Mouse (Mus musculus) c-Kit-positive CD71-positive TER-119-negative erythroid progenitor cells, embryonic 14.5 days (primary cell): Measurements from ENCODE around the gene Kctd10.

ENCODE experiments used
- DNase-seq: peaks from one replicate; pipeline ENCODE4 v3.0.0-alpha.2; 2013; ENCODE audit warnings: low read depth

Kctd10 gene

DNA sequence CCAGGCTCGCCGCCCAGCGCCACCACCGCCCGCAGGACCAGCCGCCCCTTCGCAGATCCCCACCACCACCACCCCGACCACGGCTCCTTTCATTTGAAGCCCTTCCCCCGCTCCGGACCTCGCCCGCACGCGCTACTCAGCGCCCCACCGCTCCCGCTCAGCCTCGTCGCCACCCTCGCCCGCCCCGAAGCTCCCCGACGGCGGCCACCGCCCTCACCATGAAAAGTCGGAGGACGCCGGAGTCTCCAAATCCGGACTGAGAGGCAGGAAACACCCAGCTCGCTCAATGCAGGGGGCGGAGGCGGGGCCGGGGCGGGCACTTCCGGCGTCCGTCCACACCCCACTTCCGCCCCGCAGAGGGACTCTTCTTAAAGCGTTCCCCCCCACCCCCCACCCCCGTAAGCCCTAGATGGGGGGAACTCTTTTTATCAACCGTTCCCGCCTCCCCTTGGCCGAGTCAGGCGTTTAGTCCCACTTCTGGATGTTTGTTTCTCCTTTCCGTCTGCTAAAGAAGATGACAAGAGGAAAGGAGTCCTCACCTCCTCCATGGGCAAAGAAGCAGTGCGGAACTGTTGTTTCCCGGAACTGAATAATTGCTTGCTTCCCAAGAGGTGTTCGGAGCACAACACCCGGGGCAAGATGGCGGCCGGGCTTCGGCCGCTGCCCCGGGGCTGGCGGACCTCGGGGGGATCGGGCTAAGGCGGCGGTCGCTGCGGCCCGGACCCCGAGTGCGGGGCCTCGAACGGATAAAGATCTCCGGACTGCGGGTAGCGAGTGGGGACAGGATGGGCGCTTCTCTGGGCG lies at the start of gene Kctd10, which contains the start of gene Ube3b:
Gene Kctd10 (minus strand): TSS at position 300 of the 804 bp plus-strand sequence.
Gene Ube3b (plus strand): TSS at position 399 of the 804 bp plus-strand sequence.
- peak; percentile 83 for DNase-seq

DNA sequence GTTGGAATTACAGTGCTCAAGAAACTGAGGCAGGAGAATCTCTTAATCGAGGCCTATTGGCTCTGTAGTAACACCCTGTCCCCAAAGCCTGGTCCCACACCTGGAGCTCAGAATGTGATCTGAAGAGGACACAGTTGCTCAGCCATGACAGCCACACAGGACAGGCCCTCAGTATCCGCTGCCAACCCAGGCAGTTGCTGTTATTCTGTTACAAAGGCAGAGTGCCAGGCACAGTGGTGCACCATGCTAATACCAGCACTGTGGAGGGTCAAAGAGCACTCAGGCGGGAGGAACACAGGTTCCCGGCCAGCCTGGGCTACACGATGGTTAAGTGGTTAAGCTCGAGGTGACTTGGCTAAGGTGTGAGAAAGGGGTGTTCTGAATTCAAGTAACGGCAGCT lies 49.5 kb upstream of the Kctd10 start:
- DNase-seq = no peak

DNA sequence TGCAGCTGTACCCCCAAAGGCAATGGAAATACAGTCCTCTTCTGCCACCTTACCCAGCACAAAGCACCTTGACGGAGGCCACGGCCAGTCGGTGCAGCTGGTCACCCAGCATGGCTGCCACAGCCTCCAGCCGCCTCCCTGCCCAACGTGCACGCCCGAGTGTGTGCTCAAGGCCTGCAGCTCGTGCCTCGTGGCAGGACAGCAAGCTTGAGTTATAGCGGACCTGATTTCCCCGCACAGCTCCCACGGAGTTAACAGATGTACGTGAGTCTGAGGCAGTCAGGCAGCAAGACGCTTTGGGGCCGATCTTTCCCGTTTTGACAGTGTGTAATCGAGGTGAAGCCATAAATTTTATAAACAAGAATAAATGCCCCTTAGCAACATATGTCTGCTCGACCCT lies 48.3 kb upstream of the Kctd10 start:
- no peak for DNase-seq

DNA sequence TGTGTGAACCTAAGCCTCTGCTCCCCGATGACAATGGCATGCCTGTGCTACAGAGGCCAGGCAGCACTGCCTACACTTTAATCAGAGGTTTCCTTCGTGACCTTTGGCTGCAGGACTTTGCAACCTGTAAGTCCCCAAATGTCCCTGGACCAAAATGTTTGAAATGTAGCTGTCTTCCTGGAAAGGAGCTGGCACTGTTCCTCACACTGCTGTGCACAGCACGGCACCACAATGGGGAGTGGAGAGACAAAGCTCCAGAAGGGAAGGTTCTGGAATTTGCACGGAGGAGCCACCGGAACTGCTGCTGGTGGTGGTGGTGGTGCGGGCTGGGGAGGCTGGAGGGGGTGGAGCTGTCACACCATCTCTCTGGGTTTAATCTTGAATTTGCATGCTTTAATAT lies 46.4 kb upstream of the Kctd10 start:
- no peak for DNase-seq

DNA sequence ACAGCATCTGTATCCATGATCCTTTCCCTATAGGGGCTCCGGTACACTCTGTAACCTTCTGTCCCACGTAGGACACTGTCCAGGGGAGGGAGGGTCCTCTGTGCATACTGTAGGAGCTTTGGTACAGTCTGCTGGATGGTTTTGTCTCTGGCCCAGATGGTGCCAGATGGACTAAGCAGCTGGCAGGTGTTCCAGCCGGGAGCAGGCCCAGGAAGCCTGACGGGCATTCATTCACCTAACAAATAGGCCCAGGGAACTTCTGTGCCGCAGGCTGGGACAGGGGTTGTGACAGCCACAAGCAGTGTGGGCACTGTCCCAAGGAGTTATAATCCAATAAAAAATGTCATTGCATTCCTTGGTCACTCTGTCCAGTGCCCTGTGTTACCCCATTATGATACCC lies 43.7 kb upstream of the Kctd10 start:
- DNase-seq = no peak

DNA sequence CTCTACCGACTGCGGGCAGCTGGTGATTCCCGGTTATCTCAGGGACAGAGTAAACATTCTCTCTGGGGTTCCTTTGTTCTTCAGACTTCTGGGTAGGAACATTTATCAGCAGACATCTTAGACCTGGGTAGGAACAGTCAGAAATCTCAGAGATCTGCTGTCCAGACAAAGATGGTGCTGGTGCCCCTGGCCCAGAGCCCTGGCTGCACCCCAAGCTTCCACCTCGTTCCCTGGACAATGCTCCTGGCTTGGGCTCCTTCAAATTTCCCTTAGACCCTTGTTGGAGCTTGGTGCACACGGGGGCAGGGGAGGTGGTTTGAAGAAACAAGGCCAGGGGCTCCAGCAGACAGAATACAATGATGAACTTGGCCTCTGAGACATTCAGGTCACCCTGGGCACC lies 42.3 kb upstream of the Kctd10 start:
- DNase-seq = no peak

DNA sequence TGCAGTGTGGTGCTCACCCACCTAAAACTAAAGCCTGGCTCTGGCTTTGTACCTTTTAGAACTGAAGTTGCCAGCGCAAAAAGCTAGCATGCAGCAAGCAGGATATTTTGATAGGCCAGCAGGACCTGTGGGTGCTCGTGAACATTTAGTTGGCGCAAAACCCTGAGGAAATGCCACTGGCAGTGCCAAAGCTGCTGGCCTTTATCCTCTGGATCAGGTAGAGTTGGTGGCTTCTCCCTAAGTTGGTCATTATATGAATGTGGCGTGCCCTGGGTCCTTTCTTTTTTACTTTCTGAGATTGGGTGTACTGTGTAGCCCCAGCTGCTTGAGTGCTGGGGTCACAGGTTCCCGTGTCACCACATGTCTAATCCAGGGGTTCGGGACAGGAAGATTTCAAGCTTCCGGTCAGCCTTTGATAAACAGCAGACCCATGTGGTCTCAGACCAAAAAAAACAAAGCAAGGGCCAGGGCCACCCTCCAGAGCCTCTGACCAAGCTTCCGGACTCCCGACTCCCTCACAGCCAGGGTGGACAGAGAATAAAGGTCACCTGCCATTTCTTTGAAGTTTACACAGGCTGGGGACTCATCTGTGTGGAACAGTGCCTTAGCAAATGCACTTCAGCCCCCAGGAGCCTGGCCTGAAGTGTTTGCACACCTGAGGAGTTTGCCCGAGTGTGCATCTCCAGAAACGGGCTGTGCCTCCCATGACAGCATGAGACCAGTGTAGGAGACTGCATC lies 41.4 kb upstream of the Kctd10 start:
- no peak for DNase-seq

DNA sequence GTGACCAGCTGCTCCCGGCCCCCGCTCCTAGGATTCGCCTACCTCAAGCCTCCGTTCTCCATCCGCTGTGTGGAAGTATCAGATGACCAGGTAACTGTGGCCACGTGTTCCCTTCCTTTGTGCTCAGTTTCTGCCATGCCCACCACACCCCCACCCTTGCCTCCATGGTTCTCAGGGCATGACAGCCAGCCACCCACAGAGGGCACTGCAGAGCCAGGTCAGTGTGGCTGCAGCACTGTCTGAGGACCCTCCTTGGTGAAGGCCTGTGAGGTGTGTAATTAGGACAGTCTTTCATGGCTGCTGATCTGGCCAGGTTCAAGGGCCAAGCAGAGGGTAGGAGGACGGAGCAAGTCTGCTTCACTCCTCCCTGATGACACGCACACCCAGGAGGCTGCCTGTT lies 38.2 kb upstream of the Kctd10 start:
- DNase-seq = no peak

DNA sequence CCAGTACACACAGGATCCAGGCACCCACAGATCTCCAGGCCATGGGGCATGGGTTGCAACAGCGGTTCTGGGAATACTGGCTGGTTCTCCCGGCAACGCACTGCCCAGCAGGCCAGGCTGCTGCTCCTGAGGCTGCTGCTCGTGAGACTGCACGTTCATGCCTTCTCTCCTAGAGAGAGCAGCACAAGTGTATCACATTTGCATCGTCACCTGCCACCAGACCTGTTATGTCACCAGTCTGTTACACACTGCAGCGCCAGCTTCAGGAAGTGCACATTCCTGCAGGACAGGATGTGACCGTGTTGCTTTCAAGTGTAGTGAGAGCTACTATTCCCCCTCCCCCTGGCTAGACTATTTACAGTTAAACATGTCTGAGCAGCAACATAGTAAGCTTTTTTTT lies 36.5 kb upstream of the Kctd10 start:
- no peak for DNase-seq

DNA sequence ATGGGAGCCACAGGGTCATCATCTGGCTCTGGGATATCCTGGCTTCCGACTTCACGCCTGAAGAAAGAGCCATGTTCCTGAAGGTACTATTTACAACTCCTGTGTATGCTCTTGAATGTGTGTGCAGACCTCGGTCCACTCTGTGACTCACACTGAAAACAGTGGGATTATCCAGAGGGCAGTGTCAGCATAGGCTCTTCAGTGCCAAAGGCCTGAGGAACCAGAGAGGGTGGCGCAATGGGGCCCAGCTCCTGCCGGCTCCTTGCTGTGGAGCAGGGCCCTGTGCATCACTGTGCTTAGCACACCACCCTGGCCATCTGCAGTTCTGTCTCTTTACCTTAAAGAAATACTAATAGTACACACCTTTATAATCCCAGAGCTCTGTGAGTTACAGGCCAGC lies 35.3 kb upstream of the Kctd10 start:
- no peak for DNase-seq

DNA sequence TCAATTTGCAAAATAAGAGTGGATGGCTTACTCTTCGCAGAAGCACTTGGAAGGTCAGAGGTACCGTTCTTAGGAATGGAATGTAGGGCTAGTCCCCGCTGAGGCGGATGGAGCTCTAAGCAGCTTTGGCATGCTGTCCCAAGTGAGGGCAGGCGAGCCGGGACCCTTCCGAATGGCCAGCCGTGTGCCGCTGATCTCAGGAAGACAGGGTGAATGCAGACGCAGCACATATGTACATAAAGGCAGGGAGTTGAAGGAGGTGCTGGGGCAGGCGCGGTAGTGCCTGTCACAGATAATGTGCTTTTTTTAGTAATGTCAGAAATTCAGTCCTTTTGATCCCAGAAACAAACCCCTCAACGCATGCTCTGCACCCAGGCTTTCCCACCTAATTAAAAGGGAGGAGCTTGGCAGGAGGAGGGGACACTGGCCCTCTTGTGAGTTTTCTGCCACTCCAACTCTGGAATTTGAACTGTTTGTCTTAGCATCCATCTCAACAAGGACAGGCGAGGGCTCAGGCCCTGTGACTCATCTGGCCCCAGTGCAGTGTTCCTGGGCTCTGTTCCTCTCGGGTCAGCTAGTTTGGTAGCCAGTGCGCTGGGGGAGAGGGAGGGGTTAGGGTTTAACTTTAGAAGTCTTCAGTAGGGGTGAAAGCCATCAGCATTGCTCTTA lies 32.9 kb upstream of the Kctd10 start:
- DNase-seq = no peak

DNA sequence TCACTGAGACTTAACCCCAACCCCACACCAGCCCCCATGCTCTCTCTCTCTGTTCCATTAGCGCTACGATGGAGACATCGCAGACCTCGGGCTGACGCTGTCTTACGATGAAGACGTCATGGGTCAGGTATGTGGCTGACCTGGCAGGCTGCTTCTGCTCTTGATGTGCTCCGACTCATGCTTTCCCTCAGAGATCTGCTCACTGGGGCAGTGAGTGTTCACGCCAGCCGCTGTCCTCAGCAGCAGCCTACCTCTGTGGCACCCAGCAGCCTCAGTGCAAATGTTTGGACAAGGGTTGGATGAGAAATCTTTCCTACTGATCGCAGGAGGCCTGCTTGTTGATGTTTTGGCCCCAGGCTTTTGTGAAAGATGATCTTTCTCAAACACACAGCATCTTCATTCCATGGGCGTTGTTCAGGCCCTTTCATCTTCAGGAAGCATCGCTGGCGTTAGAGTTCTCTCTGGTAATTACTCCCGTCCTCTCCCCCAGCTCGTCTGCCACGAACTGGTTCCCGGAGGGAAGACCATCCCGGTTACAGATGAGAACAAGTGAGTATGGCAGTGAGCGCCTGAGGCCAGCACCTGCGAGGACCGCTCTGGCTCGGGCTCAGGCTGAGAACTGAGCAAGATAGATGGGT lies 32.2 kb upstream of the Kctd10 start:
- no peak for DNase-seq

DNA sequence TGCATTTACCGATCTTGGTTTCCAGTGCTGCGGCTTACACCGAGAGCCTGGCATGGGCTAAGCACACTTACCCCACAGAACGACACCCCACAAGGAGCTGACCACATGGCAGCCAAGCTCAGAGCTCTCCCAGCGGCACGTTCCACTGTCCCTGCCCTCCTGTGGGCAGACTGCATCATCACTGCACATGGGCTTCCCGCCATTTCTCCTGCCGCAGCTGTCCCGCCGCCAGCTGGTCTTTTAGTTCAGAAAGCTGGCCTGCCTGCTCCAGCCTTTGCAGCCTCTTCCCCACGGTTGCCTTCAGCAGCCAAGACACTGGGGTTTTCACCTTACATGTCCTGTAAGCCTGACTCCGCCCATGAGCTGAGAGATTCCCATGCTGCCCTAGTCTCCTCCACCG lies 30.1 kb upstream of the Kctd10 start:
- DNase-seq = no peak

DNA sequence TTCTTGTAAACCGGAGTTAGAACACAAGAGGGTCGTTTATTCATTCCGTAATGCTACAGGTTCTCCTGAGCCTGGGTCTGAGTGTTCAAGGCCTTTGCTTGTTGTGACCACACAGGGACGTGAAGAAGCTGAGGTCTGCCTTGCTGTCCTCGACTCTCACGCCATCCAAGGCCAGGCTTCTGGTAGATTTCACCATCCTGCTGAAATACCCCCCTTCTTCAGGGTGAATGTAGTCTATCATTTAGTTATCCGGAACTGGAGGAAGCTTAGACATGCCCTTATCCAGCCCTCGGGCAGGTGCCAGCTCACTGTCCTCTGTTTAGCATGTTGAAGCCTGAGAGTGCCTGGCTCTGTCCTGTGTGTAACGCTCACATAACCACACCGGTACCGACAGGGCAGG lies 28.5 kb upstream of the Kctd10 start:
- no peak for DNase-seq

DNA sequence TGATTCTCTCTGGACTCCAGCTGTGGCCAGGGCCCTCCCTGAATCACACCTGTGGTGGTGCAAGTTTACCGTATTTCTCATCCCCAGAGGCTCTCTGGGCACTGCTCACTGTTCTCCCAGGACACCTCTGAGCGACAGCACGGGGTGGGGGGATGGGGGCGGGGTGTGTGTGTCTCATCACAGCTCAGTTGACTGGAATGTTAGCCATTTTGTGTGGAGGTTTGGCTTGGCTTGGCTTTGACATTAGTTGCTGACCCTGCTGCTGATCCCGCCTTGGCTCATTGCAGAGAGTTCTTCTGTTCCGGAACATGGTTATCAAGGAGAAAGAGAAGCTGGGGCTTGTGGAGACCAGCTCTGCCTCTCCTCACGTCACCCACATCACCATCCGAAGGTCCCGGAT lies 27.5 kb upstream of the Kctd10 start:
- DNase-seq = no peak

DNA sequence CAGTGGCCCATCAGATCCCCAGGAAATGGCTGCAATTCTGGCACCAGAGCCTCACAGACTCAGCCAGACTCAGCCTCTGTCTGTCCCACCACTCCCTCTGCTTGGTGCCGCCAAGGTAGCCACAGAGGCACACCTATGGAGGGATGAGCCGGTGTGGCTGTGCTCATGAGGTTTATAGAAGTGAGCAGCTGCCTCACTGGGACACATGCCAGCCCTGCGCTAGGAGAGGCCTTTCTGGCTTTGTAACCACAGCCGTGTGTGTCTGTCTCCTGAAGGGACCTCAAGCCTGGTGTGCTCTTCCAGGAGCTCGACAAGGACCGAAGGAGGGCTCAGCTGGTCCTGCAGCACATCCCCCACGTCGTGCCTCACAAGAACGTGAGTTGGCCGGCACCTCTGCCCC lies 27.0 kb upstream of the Kctd10 start:
- no peak for DNase-seq

DNA sequence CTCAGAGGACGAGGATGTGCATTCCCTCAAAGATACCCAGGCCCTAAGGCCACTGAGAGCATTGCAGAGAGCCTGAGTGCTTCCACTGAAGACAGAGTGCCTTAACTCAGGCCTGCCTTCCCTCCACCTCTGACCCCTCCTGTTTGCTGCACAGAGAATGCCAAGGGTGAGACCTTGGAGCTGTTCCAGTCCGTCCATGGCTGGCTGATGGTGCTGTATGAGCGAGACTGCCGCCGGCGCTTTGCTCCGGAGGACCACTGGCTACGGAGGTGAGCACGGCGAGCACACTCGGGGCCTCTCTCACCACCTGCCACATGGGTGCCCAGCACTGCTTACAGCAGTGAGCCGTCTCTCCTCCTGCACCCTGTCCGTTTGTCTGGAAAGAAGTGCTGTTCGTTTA lies 26.3 kb upstream of the Kctd10 start:
- no peak for DNase-seq

DNA sequence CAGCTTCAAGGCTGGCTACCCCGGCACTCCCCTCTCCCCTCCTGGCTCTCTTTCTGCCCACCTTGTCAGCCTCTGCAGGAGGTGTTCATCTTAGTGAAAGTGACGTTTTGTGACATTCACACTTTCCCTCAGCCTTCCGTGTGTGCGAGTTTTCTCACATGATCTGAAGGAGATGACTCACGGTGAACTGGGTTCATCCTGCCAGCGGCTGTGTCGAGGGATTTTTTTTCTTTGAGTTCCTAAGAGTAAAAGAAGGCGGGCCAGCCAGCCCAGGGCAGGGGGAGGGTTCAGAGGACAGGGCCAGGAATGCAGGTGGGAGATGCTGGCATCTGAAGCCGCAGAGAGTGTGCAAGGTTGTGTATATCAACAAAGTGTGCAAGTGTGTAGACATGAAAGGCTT lies 12.9 kb upstream of the Kctd10 start:
- DNase-seq = no peak

DNA sequence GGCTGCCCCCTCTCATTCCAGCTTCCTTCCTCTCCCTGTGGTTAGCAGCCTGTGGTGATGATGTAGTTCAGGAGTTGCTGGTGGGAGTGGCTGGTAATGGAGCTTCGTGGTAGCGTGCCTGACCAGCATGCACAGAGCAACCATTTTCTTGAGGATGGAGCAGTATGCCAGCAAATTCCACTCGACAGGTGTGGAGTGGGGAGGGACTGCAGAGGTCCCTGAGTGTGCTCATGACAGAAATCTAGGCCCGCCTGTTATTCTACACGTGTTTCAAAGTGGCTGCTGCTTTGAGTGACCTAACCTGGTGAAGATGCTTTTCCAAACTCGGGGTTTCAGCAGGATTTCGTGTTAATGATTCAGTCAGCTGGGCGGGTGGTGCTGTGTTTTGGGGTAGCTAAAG lies 4.1 kb upstream of the Kctd10 start:
- no peak for DNase-seq

DNA sequence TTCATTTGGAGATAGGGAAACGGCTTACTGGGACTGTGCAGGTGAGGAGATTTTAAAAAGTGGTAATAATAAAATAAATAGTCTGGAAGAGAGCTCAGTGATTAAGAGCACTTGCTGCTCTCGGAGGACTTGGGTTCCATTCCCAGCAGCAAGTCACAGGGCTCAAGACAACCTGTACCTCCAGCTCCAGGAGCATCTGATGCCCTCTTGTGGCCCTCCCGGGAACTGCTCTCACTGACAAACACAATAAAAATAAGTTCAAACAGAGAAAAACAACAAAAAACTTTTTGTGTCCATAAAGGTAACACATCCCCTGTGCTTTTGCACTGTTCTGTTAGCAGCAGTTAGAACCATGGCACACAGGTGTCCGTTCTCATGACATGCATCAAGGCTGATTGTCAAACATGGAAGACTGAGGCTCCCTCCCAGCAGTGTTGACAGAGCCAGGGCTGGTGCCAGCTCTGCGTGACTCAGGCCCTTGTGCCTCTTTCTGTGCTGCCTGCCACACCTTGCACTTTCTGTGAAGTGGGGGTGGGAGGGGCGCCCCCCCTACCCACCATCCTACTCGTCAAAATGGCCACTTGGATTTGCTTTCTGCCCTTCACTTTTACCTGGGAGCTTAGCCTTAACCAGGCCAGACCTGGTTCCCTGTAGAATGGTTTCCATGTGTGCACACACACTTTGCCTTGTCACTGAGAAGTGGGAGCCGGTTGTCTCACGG lies 3.0 kb upstream of the Kctd10 start:
- DNase-seq = no peak

DNA sequence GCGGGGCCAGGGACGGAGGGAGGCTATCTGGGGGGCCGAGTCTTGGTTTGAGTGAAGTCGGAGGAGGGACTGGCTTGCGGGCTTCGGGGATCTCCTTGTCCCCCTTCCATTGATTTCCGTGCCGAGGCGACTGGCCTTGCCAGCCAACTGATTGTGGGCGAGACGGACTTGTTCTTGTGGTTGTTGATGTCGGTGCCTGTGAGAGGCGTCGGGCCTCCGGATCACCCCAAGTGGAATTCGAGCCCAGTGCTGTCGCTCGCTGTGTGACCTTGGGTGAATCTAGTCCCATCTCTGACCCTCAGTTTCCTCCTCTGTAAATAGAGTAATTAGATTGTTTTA lies 674 bp upstream of the Kctd10 start:
- no peak for DNase-seq

DNA sequence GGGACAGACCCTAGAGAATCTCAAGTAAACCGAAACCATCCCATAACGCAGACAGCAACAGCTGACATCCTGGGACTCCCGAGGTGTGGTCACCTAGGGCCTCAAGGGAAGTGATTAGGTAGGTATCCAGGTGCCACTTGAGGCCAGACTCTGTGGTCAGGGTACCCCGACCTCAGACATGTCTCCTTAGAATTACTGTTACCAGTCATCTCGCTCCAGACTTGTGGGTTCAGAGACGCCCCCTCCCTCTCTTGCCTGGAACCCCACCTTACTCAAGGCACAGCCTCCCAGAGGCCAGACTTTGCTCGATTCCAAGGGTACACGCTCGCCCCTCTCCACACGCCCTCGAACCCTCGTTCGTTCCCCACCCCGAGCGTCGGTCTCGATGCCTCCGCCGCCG lies 545 bp downstream of the Kctd10 start:
- DNase-seq = no peak
